Mouse (Mus musculus) heart, embryonic 14.5 days (tissue): ENCODE results near the gene Cntn1. TPM values are rescaled to one million over a fixed set of nuclear protein-coding genes. Genes with fewer than 3 reads are reported as not detected.
A peak's percentile ranks its signal among the peaks of the same experiment; 100 is the strongest.
"Not testable (repeated sequence)": the region's sequence is repeated elsewhere in the genome, so short reads cannot be mapped to it uniquely, and the experiment has no call there.

Experiments
- ATAC-seq: fragments of 200-750 bp; cut with Nextera tagmentation; 2 replicates; pipeline ENCODE4 v1.8.0; 2017; ENCODE audit warnings: low read depth, moderate TSS enrichment; ENCODE audit not compliant: insufficient number of reproducible peaks, insufficient read depth, low FRiP score
- H3K27ac ChIP-seq, 2 experiments: fragments of 200-500 bp in 1 of 2; fragments of 300-500 bp in 1 of 2; sonication (generic) in 1 of 2; replicated peaks in 1 of 2; 2 replicates each; pipeline ENCODE4 v1.5.1; 2012 to 2014; ENCODE audit warnings: low read depth in 2 of 2, low read length in 2 of 2, control low read depth in 1 of 2, mild to moderate bottlenecking in 1 of 2, mixed read lengths in 1 of 2; ENCODE audit not compliant: control insufficient read depth in 1 of 2, insufficient read depth in 1 of 2
- H3K27me3 ChIP-seq: fragments of 300-500 bp; sonication (generic); 2 replicates; pipeline ENCODE4 v1.6.1; 2014; ENCODE audit warnings: mild to moderate bottlenecking, low read length, control low read depth; ENCODE audit not compliant: control insufficient read depth, insufficient read depth
- H3K36me3 ChIP-seq: fragments of 300-500 bp; sonication (generic); 2 replicates; pipeline ENCODE4 v1.6.1; 2014; ENCODE audit warnings: mild to moderate bottlenecking, control low read depth, low read length, mixed read lengths; ENCODE audit not compliant: control insufficient read depth, insufficient read depth
- H3K4me1 ChIP-seq, 2 experiments: fragments of 200-500 bp in 1 of 2; fragments of 300-500 bp in 1 of 2; sonication (generic) in 1 of 2; 2 replicates each; pipeline ENCODE4 v1.6.1; 2012 to 2014; ENCODE audit warnings: low read length in 2 of 2, control low read depth in 1 of 2, mixed read lengths in 1 of 2; ENCODE audit not compliant: control insufficient read depth in 2 of 2, insufficient read depth in 2 of 2
- H3K4me2 ChIP-seq: fragments of 300-500 bp; sonication (generic); 2 replicates; pipeline ENCODE4 v1.6.1; 2014; ENCODE audit warnings: mild to moderate bottlenecking, low read length
- H3K4me3 ChIP-seq, 2 experiments: fragments of 200-500 bp in 1 of 2; fragments of 300-500 bp in 1 of 2; sonication (generic) in 1 of 2; 2 replicates each; pipeline ENCODE4 v1.5.1; 2012 to 2014; ENCODE audit warnings: low read length in 2 of 2, mild to moderate bottlenecking in 2 of 2, control low read depth in 1 of 2, low read depth in 1 of 2, moderate library complexity in 1 of 2; ENCODE audit not compliant: control insufficient read depth in 1 of 2, insufficient read depth in 1 of 2
- H3K9ac ChIP-seq: fragments of 300-500 bp; sonication (generic); 2 replicates; pipeline ENCODE4 v1.6.1; 2014; ENCODE audit warnings: mild to moderate bottlenecking, low read length
- H3K9me3 ChIP-seq: fragments of 300-500 bp; sonication (generic); 2 replicates; pipeline ENCODE4 v1.6.1; 2016; ENCODE audit warnings: low read length, control low read depth; ENCODE audit not compliant: control insufficient read depth
- WGBS: fragments of 180-500 bp; shearing (Covaris S2); extraction: QIAGEN DNeasy Blood & Tissue Kit; methylation state at CpG from one replicate; pipeline ENCODE4 v1.1.7; 2014; 5-methylcytosine and 5-hydroxymethylcytosine counted together
- polyA plus RNA-seq: library from polyadenylated mRNA; unstranded; fragments of >200 nt; fragmentation: Nextera tagmentation; extraction: Ambion mirVana; gene quantifications from 2 replicates; pipeline ENCODE4 v1.2.1, GENCODE M21; 2014

Cntn1 gene
- polyA plus RNA-seq, 1 experiment from 2014 or later = 0.39 TPM

GRCm38 (mm10) chr15:92348453-92348852, 297.5 kb downstream of the Cntn1 start:
- H3K4me3 ChIP-seq, H3K4me2 ChIP-seq, H3K27ac ChIP-seq, H3K36me3 ChIP-seq, H3K27me3 ChIP-seq, H3K9ac ChIP-seq, ATAC-seq, H3K4me1 ChIP-seq, H3K9me3 ChIP-seq: not testable (repeated sequence)

- H3K9me3 ChIP-seq = no peaks in the 10 kb centered on the region
- peak overlapping the region; percentile 40 for H3K4me2 ChIP-seq
- WGBS = 30% methylated on average over 6 of the region's 6 CpGs
- H3K27ac ChIP-seq = peak overlapping the region in 1 of 2 experiments; percentile 12; a peak in 1 of 4 replicates
- H3K36me3 ChIP-seq = no peaks in the 10 kb centered on the region
- peak; percentile 71; the same call in 1 of the 2 replicates for ATAC-seq
- no peak overlapping the region for H3K9ac ChIP-seq
- H3K27me3 ChIP-seq = no peaks in the 10 kb centered on the region
- H3K4me1 ChIP-seq = peaks cover 3 to 5% of the 10 kb centered on the region in 2 experiments; a peak in 3 of 4 replicates
- no peak overlapping the region for H3K4me3 ChIP-seq
These were observed 313.2 kb downstream of the Cntn1 start for GRCm38 (mm10) chr15:92364153-92364552.

DNA sequence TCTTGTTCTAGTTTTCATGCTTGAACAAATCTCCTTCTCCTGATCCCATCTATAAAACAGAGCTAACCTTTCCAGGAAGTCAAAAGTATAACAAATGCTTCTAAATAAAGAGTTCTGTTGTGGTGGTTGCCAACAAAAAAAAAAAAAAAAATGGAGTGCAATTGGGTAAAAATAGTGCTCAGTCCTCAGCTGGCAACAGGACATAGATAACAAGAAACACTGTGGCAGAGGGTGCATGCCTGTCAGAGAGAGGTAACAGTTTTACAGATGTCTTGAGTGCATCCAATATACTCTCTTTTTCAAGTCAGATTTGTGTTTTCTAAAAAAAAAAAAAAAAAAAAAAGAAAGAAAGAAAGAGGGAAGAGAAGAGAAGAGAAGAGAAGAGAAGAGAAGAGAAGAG, 313.6 kb downstream of the Cntn1 start:
- peak overlapping the region in 1 of 2 experiments; percentile 12; a peak in 1 of 4 replicates for H3K27ac ChIP-seq
- H3K9ac ChIP-seq = no peak overlapping the region
- peak overlapping the region; percentile 40 for H3K4me2 ChIP-seq
- H3K36me3 ChIP-seq = no peaks in the 10 kb centered on the region
- H3K27me3 ChIP-seq = no peaks in the 10 kb centered on the region
- no peak overlapping the region for H3K4me3 ChIP-seq
- peaks cover 3 to 5% of the 10 kb centered on the region in 2 experiments; a peak in 3 of 4 replicates for H3K4me1 ChIP-seq
- H3K9me3 ChIP-seq = no peaks in the 10 kb centered on the region
- no peak for ATAC-seq

Other genes with a start within 250 kb of the Cntn1 start
- not detected in 2 replicates for gene Smgc, start 212.9 kb upstream of the Cntn1 start, polyA plus RNA-seq